ENCODE assay signal across 20 mouse cellular contexts in the genomic region with DNA sequence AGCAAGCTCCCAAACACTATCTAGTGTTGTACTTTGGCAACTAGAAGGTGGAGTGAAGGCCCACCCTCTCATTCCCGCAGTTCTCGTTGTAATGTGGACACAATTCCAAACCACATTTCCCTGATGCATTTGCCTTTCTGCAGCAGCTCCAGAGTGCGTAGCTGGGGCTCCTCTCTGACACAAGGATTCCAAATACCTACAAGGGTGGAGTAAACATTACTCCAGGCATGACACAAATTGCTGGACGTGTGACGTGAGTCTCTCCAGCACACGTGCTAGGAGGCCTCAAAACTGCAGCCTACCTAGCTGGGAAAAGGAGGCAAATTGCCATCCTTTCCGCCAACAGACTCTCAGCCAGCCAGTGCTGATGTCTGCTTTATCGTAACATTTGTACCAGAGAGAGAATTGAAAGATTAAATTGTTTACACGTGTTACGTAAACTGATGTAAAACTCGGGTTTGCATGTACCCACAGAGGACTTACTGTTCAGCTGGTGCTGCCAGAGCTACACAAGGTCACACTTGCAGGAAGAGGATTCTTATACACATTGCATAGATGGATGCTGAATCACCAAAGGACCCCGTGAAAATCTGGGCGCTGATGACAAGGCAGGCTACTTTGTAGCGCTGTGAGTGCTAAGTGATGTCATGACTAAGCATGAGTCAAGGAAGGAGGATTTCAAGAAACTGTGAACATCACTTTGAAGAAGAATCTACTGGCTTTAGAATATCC.
A peak's percentile ranks its signal among the peaks of the same experiment; 100 is the strongest.
DNase-seq lines count a peak whose midpoint lies in the region; ATAC-seq and TF ChIP-seq lines count a peak whose summit lies in the region.
"Had no signal": no experiment of that assay in that cellular context is flagged by ENCODE, and none has a peak within 500 bp of the region (broad histone marks: within the 10 kb centered on the region; RNA-seq: fewer than 3 reads in every experiment).

No protein-coding gene starts in this region.

- no peaks in the 10 kb centered on the region for H3K9me3 ChIP-seq in embryonic facial prominence, embryonic 13.5 days
- H3K9me3 ChIP-seq in embryonic facial prominence, embryonic 10.5 days: no peaks in the 10 kb centered on the region
- H3K9me3 ChIP-seq: heart, embryonic 12.5 days; kidney, embryonic 15.5 days; neural tube, embryonic 12.5 days had no signal

- no peak for DNase-seq in embryonic facial prominence, embryonic 10.5 days (ENCODE audit: low spot score)
- DNase-seq in left cerebral cortex, adult 18-20 months (ENCODE audit: low spot score in 2 of 2): peak; percentile 4 to 12
- no peak for DNase-seq in left cerebral cortex, postnatal 4 days
- peak; percentile 4 for DNase-seq in urinary bladder, postnatal 25 days (ENCODE audit: low spot score)
- DNase-seq in urinary bladder, postnatal 10 days (ENCODE audit: low spot score): no peak
- DNase-seq in kidney, adult 2 months: no peak
- no peak for DNase-seq in adrenal gland, adult 18-20 months (ENCODE audit: low spot score in 2 of 2)
- DNase-seq: adrenal gland, postnatal 25 days; cerebellum, adult 9-11 months; forebrain, postnatal 0 days; spleen, adult 18-20 months; thymus, postnatal 14 days had no signal

- WGBS in embryonic facial prominence, embryonic 13.5 days: 63% methylated on average over 14 of the region's 14 CpGs
- 86% methylated on average over 14 of the region's 14 CpGs for WGBS in embryonic facial prominence, embryonic 10.5 days
- WGBS in kidney, adult 2 months: 82% methylated on average over 14 of the region's 14 CpGs

- ATAC-seq in embryonic facial prominence, embryonic 13.5 days (ENCODE audit: insufficient number of reproducible peaks, insufficient read depth, low FRiP score, low TSS enrichment, low read depth): no peak
- ATAC-seq: forebrain, postnatal 0 days; inflammation-experienced regulatory T-cells, adult 6 months had no signal

- H3K9ac ChIP-seq in embryonic facial prominence, embryonic 13.5 days: no peak overlapping the region
- H3K9ac ChIP-seq: forebrain, postnatal 0 days; heart, embryonic 12.5 days; kidney, embryonic 15.5 days; neural tube, embryonic 12.5 days had no signal

- no peak overlapping the region for H3K4me2 ChIP-seq in embryonic facial prominence, embryonic 13.5 days
- H3K4me2 ChIP-seq: heart, embryonic 12.5 days; kidney, embryonic 15.5 days; neural tube, embryonic 12.5 days had no signal

- no peaks in the 10 kb centered on the region for H3K27me3 ChIP-seq in embryonic facial prominence, embryonic 13.5 days
- H3K27me3 ChIP-seq in embryonic facial prominence, embryonic 10.5 days (replicated peaks; ENCODE audit: low read depth, poor library complexity, severe bottlenecking): no peaks in the 10 kb centered on the region
- H3K27me3 ChIP-seq in kidney, adult 2 months (replicated peaks; ENCODE audit: control insufficient read depth, insufficient read depth, low read length): no peaks in the 10 kb centered on the region
- H3K27me3 ChIP-seq: heart, embryonic 12.5 days; kidney, embryonic 15.5 days; megakaryocyte, embryonic 14.5 days; neural tube, embryonic 12.5 days had no signal

- no peak overlapping the region for H3K4me3 ChIP-seq in embryonic facial prominence, embryonic 13.5 days
- no peak overlapping the region for H3K4me3 ChIP-seq in embryonic facial prominence, embryonic 10.5 days
- H3K4me3 ChIP-seq in kidney, adult 2 months (ENCODE audit: insufficient read depth, low read depth, low read length): no peak overlapping the region
- H3K4me3 ChIP-seq: erythroblast, embryonic 14.5 days; heart, embryonic 12.5 days; kidney, embryonic 15.5 days; left cerebral cortex, adult 2 months; megakaryocyte, embryonic 14.5 days; neural tube, embryonic 12.5 days had no signal

- 0 out of 2 replicates have a peak overlapping the region, but pooled peaks have one; percentile 16 for H3K27ac ChIP-seq in embryonic facial prominence, embryonic 13.5 days
- no peak overlapping the region for H3K27ac ChIP-seq in embryonic facial prominence, embryonic 10.5 days (replicated peaks)
- no peak overlapping the region for H3K27ac ChIP-seq in kidney, adult 2 months (ENCODE audit: insufficient read depth, low read depth, low read length)
- H3K27ac ChIP-seq: kidney, embryonic 15.5 days; left cerebral cortex, adult 2 months; neural tube, embryonic 12.5 days had no signal

- no peaks in the 10 kb centered on the region for H3K36me3 ChIP-seq in embryonic facial prominence, embryonic 13.5 days
- no peaks in the 10 kb centered on the region for H3K36me3 ChIP-seq in embryonic facial prominence, embryonic 10.5 days (replicated peaks)
- no peaks in the 10 kb centered on the region for H3K36me3 ChIP-seq in kidney, adult 2 months (ENCODE audit: control insufficient read depth, insufficient read depth, low read length)
- H3K36me3 ChIP-seq: heart, embryonic 12.5 days; kidney, embryonic 15.5 days; neural tube, embryonic 12.5 days had no signal

- H3K4me1 ChIP-seq in embryonic facial prominence, embryonic 13.5 days: peaks cover 16% of the 10 kb centered on the region
- H3K4me1 ChIP-seq in embryonic facial prominence, embryonic 10.5 days: peaks cover 9% of the 10 kb centered on the region
- H3K4me1 ChIP-seq in kidney, adult 2 months (ENCODE audit: control insufficient read depth, insufficient read depth, low read length): no peaks in the 10 kb centered on the region
- H3K4me1 ChIP-seq: heart, embryonic 12.5 days; kidney, embryonic 15.5 days; megakaryocyte, embryonic 14.5 days; neural tube, embryonic 12.5 days had no signal

- intact Hi-C loops in left cerebral cortex, postnatal 4 days (cut with DNase I): no loop called here

- TF ChIP-seq POLR2A in kidney, adult 2 months (IDR thresholded peaks at IDR 0.05; ENCODE audit: low read depth, low read length): no peak

- no peak for TF ChIP-seq CTCF in kidney, adult 2 months (conservative IDR thresholded peaks at IDR 0.05; ENCODE audit: insufficient read depth, insufficient read length, low read depth, low read length)

Comparison
In these comparisons a context has a peak if more than half of its experiments do, and no peak if none do; other contexts are left out.
1. DNase-seq: peak in left cerebral cortex, adult 18-20 months (2 of 2) and urinary bladder, postnatal 25 days (single experiment); none in embryonic facial prominence, embryonic 10.5 days (single experiment), left cerebral cortex, postnatal 4 days (single experiment), urinary bladder, postnatal 10 days (single experiment), kidney, adult 2 months (single experiment) and adrenal gland, adult 18-20 months (0 of 2).